Mouse (Mus musculus) thymus, postnatal 36 days (tissue): ENCODE results near the gene Pla2g6.

ENCODE experiments used
- DNase-seq, 2 experiments: peaks; one replicate each; pipeline ENCODE4 v3.0.0; 2022; ENCODE audit warnings: mixed read lengths in 2 of 2

Gene Pla2g6

GRCm38 (mm10) chr15:79322281-79322990 is 5.8 kb downstream of the Pla2g6 start:
- peak; percentile 79 to 89 for DNase-seq

- no peak for DNase-seq
Measured at GRCm38 (mm10) chr15:79321733-79322190, 6.4 kb downstream of the Pla2g6 start.

- no peak for DNase-seq
Measured at GRCm38 (mm10) chr15:79313848-79314369, 14.3 kb downstream of the Pla2g6 start.

GRCm38 (mm10) chr15:79307861-79308260 is 20.3 kb downstream of the Pla2g6 start:
- no peak for DNase-seq

GRCm38 (mm10) chr15:79306043-79306637 is 22.1 kb downstream of the Pla2g6 start:
- peak in 1 of 2 experiments; percentile 19 for DNase-seq

- DNase-seq: no peak
Measured at GRCm38 (mm10) chr15:79304832-79305231, 23.4 kb downstream of the Pla2g6 start.

- DNase-seq: peak; percentile 53 to 58
Measured at GRCm38 (mm10) chr15:79303725-79304124, 24.5 kb downstream of the Pla2g6 start.

- DNase-seq: no peak
Measured at GRCm38 (mm10) chr15:79299563-79300155, 28.5 kb downstream of the Pla2g6 start.

GRCm38 (mm10) chr15:79298553-79298952 is 29.6 kb downstream of the Pla2g6 start:
- no peak for DNase-seq

- no peak for DNase-seq
Measured at GRCm38 (mm10) chr15:79292779-79293178, 35.4 kb downstream of the Pla2g6 start.

GRCm38 (mm10) chr15:79290340-79290739 is 37.9 kb downstream of the Pla2g6 start:
- no peak for DNase-seq

GRCm38 (mm10) chr15:79289441-79289840 is 38.7 kb downstream of the Pla2g6 start:
- DNase-seq: no peak

- no peak for DNase-seq
Measured at GRCm38 (mm10) chr15:79288387-79288786, 39.8 kb downstream of the Pla2g6 start.

- no peak for DNase-seq
Measured at GRCm38 (mm10) chr15:79287091-79287490, 41.1 kb downstream of the Pla2g6 start.

GRCm38 (mm10) chr15:79286141-79286540 is 42.0 kb downstream of the Pla2g6 start:
- DNase-seq: no peak

GRCm38 (mm10) chr15:79285399-79285798 is 42.8 kb downstream of the Pla2g6 start, which contains the start of gene Baiap2l2:
Gene Baiap2l2, minus strand, starts transcription at chr15:79285537.
- DNase-seq: no peak

GRCm38 (mm10) chr15:79283371-79283770 is 44.8 kb downstream of the Pla2g6 start:
- DNase-seq: no peak

GRCm38 (mm10) chr15:79282434-79282833 is 45.8 kb downstream of the Pla2g6 start:
- DNase-seq: no peak

- peak; percentile 46 to 77 for DNase-seq
Measured at GRCm38 (mm10) chr15:79281389-79281788, 46.8 kb downstream of the Pla2g6 start.

GRCm38 (mm10) chr15:79280850-79281249 is 47.3 kb downstream of the Pla2g6 start:
- DNase-seq: peak; percentile 32 to 40

- peak; percentile 66 to 71 for DNase-seq
Measured at GRCm38 (mm10) chr15:79280209-79280608, 48.0 kb downstream of the Pla2g6 start.

- no peak for DNase-seq
Measured at GRCm38 (mm10) chr15:79277728-79278127, 50.5 kb downstream of the Pla2g6 start.

GRCm38 (mm10) chr15:79273020-79273419 is 55.2 kb downstream of the Pla2g6 start:
- DNase-seq: no peak
